Mouse (Mus musculus) retina, postnatal 1 day (tissue): ENCODE results near the gene Nacad.
"Not testable (repeated sequence)": the region's sequence is repeated elsewhere in the genome, so short reads cannot be mapped to it uniquely, and the experiment has no call there.

Experiments
- DNase-seq: peaks from one replicate; pipeline ENCODE4 v3.0.0-alpha.2; 2012

Gene Nacad

GRCm38 (mm10) chr11:6605491-6606399 lies at the start of gene Nacad:
TSS of gene Nacad (minus strand) at chr11:6606053.
- peak; percentile 90 for DNase-seq

DNA sequence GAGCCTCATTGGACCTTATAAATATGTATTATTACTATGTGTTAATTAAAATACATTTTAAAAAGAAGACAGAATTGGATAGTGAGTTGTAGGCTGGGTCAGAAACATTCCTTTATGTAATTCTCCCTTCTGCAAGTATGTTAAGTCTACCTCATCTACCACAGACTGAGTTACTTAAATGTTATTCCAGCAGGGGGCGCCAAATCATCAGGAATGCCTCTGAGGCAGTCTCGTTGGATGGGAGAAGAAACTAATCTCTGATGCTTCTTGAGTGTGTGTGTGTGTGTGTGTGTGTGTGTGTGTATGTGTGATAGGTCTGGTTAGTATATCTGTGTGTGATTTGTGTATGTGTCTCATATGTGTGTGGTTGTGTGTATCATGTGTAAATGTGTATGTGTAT lies 49.0 kb upstream of the Nacad start:
- DNase-seq = peak; percentile 94

DNA sequence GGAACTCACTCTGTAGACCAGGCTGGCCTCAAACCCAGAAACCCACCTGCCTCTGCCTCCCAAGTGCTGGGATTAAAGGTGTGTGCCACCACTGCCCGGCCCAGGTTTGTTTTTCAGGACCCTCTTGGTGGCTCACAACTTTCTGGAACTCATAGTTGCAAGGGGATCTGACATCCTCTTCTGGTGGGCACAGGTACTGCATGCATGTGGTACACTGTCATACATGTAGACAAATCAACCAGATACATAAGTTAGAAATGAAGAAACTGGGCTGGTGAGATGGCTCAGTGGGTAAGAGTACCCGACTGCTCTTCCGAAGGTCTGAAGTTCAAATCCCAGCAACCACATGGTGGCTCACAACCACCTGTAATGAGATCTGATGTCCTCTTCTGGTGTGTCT lies 47.1 kb upstream of the Nacad start:
- not testable (repeated sequence) for DNase-seq

- no peak for DNase-seq
Observed at GRCm38 (mm10) chr11:6650519-6650918, 44.7 kb upstream of the Nacad start.

GRCm38 (mm10) chr11:6647831-6648724 lies 42.2 kb upstream of the Nacad start:
- no peak for DNase-seq

DNA sequence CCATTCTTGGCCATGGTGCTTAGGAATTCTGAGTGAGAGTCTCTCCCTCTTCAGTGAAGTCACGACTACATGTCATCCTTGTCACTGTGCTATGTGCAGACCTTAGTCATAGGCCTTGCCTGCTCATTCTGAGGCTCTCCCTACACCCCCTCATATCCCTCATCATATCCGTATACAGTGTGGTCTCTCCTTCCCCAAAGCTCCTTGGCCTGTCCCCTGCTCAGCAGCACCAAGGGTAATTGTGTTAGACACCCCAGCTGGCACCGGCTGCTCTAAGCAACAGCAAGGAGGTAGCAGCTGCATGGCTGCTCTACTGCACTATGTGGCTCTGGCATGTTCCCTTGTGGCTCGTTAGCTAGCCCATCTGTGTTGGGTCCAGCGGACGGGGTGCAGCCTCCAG lies 38.7 kb upstream of the Nacad start:
- no peak for DNase-seq

- no peak for DNase-seq
Observed at GRCm38 (mm10) chr11:6639072-6639471, 33.2 kb upstream of the Nacad start.

DNA sequence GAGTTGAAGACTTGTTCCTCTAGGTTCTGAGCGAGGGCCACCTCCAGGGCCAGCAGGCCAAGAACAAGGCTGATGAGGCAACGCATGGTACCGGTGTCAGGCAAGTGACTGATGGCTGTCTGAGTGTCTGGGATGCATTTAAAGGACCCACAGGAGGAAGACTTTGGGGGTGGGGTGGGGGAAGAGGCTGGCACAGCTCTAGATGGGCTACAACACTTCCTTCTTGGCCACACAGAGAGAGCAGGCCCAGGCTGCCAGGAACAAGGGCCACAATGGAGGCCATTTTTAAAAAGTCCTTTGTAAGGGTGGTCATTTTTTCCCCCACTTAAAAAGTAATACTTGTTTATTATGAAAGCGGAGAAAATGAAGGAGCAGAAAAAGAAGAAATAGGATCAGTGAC lies 32.7 kb upstream of the Nacad start, which contains the start of gene Wap:
Gene Wap (minus strand): TSS at position 101 of the 400 bp plus-strand sequence.
- DNase-seq = no peak

DNA sequence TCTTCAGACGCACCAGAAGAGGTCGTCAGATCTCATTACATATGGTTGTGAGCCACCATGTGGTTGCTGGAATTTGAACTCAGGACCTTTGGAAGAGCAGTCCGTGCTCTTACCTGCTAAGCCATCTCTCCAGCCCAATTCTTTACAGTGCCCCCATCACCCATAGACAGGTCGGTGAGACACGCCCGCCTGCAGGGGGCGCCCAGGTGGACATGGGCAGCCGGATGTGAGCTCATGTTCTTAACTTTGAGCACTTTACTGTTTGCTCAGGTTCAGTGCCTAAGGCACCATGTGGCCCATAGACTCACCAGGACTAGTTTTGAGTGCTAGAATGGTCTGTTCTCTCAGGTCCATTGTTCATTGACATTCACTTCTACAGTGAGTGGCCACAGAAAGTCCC lies 30.3 kb upstream of the Nacad start:
- DNase-seq = no peak

- DNase-seq = peak; percentile 37
Observed at GRCm38 (mm10) chr11:6629655-6630054, 23.8 kb upstream of the Nacad start.

- DNase-seq = peak; percentile 65
Observed at GRCm38 (mm10) chr11:6628568-6628967, 22.7 kb upstream of the Nacad start.

- DNase-seq = no peak
Observed at GRCm38 (mm10) chr11:6627731-6628130, 21.9 kb upstream of the Nacad start.

DNA sequence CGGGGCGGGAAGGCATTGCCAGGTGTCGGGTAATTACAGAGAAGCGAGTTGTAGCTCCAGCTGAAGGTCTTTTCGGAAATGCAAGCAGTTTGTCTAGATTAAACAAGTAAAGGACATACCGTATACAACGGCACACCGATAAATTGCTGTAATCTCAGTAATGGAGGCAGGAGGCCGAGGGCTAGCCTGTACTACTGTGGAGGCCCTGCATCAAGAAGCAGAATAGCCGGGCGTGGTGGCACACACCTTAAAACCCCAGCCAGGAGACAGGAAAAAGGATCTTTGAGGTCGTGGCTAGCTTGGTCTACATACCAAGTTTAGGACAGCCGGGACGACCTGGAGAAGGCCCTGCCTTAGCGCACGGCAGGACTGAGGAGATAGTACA lies 20.5 kb upstream of the Nacad start:
- DNase-seq = no peak

DNA sequence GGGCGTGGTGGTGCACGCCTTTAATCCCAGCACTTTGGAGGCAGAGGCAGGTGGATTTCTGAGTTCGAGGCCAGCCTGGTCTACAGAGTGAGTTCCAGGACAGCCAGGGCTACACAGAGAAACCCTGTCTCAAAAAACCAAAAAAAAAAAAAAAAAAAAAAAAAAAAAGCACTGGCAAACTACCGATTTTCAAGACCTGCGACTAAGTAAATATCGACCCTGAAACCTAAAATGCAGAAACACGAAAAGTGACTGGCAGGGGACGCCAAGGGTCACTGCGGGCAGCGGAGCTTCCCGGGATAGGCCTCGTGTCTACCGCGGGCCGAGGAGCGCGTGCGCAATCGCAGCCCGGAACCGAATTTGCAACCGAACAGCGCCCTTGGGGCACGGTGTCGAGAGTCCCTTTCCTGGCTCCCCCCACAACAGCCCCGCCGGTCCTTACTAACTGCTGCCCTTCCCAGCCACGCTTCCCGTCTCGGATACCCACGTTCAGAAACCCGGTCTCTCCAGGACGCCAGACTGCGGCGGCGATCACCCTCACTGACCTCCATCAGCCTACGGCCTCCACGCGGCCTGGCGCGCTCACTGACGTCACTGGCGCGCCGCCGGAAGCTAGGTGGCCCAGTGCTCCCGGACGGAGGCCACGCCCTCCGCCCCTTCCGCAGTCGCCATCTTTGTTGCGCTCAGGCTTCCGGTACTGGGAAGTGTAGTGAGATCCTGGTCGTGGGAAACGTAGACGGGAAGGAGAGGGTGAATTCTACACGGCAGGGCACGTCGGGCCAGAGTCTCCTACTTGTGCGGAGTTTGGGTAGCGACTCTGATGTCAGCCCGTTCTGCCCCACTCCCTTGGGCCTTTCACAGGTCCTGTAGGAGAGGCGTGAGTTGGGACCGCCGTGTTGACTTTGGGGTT lies 19.9 kb upstream of the Nacad start, which contains the start of gene Tbrg4:
Gene Tbrg4 (minus strand): TSS at position 590 of the 910 bp plus-strand sequence.
- peak; percentile 97 for DNase-seq

DNA sequence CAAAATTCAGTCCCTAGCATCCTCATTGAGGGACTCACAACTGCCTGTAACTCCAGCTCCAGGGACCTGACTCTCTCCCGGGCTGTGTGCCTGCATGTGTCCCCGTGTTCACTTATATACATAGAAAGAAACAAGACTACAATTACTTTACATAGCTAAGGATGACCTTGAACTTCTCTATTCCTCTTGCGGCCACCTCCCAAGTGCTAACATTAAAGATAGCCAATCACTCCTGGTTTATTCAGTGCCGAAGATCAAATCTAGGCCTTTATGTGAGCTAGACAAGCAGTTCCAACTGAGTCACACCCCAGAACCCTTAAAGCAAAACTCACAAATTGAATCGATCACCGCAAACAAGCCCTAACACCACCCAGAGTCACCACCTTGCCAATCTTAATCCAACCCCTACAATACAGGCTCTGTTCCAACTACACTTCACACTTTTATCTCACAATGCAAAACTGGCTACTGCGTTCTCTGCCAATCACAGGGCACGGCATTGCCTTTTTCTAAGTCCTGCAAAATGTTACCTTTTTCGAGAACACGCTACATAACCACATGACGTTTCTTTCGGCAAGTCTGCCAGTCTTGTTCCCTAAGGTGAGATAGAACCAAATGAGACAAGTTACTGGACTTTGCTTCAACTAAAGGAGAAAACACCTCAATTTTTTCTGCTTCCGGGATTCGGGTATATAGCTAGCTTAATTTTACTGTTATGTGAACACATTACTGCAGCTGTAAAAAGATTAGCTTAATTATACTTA lies 18.9 kb upstream of the Nacad start:
- DNase-seq = no peak

DNA sequence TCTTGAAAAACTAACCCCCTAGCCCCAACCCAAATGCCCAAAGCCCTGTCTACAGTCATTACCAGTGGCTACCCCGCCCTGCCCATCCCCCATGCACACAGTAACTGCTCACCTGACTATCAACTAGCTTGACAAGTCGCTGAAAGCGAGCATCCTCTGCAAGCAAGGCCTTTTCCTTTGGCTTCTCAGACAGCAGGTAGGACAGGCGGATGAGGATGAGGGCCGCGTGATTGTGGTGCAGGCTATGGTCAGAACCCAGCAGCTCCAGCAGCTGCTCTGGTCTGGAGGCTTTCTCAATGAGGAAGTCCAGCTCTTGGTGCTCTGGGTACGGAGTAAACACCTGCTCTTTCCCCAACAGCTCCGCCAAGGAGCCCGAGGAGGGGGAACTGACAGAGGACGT lies 17.9 kb upstream of the Nacad start:
- DNase-seq = no peak

DNA sequence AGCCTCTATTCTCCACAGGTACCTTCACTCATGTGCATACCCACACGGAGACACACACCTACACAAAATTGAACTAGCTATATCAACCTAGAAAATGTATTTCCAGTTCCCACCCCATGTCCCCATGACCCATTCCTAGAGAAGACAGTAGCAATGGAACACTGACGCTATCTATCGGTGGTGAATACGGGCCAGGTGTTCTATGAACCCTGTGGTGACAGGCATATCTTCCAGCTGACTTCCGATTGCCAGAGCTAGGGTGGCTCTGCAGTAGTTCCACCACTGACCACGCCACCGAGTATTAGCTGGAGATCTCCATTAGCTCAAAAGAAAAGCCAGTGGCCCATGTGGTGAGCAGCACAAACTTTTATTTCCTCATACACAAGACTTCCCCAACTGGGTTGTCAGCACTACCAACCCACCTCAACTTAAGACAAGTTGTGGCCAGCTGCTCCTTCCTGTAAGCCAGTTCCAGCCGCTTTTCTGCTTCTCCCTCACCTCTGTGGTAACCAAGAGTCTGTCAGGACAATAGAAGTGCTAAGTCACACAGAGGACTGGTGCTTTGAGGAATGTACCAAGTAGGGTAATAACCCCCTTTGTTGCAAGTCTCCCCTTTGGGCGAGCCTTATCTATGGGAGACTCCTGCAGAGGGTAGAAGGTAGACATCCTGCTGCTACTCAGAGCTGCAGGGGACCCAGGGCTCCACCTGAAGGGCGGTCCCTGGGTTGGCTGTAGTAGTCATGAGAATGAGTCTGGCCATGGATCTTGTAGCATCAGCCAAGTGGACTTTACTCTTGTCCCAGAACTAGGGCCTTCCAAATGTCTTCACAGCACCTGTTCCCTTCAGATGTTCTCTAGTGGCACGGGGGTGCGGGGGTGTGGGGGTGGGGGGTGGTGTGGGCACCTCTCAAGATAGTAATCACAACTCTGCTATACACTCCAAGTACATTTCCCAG lies 9.7 kb upstream of the Nacad start:
- no peak for DNase-seq

DNA sequence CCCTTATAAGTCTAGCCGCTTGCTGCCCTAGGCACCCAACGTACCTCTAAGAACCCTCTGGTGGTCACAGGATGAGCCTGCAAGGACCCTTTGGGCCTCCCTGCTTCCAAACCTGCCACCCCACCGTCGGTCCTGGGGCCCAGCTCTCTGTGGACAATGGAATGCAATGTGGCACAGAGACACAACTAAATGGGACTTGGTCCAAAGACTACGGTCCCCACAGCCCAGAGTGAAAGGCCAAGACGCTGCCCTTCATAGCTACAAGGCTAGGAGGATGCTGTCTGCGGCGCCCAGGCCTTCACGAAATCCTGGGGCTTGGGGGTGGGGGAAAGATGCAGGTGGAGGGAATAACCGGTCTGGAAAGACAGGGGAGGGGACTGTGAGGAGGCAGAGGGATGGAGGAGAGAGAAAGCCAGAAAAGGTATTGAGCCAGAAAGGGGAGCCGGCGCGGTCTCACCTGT lies 802 bp downstream of the Nacad start:
- peak; percentile 51 for DNase-seq

- DNase-seq = no peak
Observed at GRCm38 (mm10) chr11:6604604-6604936, 1.3 kb downstream of the Nacad start.

DNA sequence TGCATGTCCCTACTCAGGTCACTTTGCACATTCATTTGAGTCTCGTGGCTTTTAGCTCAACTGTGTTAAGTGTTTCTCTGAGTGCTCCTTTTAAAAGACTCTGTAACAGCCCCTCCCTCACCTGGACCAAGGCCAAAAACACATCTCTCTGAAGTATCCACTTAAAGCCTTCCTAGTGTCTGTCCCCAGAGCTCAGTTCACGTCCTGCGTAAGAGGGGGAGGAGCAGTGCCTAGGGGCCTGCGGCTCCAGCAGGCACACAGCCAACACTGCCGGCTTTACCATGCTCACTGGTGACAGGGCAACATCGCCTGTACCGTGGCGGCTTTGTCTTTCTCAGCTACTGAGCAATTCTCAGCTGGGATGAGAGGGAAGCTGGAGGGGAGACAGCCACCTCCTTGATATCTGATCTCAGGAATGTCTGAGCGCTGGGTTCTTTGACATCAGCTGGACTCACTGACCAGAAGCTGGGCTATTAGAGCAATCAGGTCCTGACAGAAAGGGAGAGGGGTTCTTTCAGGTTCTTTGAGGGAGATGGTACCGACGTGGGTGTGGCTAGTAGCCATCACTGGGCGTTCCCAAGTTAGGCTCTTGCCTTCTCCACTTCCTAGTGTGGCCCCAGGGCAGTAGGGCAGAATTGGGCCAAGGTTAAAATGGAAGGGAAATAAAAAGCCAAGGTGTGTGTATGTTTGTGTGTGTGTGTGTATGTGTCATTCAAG lies 1.8 kb downstream of the Nacad start:
- peak; percentile 84 for DNase-seq
